Mouse (Mus musculus): ENCODE data around the gene Fsd1.

- TF ChIP-seq CTCF (IDR thresholded peaks at IDR 0.05; ENCODE audit: borderline replicate concordance, extremely low read depth, insufficient read depth, insufficient read length) (no peak), POLR2A (IDR thresholded peaks at IDR 0.05; ENCODE audit: borderline replicate concordance, extremely low read depth, insufficient read depth, insufficient read length, poor library complexity, severe bottlenecking) (peak; percentile 52; the same call in 1 of the 2 replicates)
These were observed at the start of gene Fsd1 for GRCm38 (mm10) chr17:55986030-55986961.

Data from brain, embryonic 14.5 days (tissue).